ENCODE assay signal across 11 mouse cellular contexts in the genomic region with DNA sequence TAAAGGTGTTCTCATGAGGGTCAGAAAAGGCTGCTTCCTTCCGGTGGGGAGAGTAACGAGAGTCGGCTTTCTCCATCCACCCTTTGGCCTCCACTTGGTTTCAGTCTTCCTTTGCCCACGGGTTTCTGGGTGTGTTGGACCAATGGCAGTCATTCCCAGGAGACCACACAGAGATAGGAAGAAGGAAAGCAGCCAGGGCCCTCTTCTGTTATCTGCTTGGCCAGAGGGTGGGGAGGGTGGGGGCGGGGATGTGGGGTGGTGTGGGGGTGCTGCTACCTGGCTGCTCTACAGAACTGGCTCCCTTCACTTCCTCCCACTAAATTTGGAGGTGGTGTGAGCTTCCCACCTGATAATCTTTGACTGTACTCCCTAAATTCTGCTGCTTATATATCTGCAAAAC. TPM values are rescaled to one million over a fixed set of nuclear protein-coding genes. Genes with fewer than 3 reads are reported as not detected.
DNase-seq lines count a peak whose midpoint lies in the region; ATAC-seq and TF ChIP-seq lines count a peak whose summit lies in the region.
"Had no signal": no experiment of that assay in that cellular context is flagged by ENCODE, and none has a peak within 500 bp of the region (broad histone marks: within the 10 kb centered on the region; RNA-seq: fewer than 3 reads in every experiment).

No protein-coding gene starts in this region.

- no peaks in the 10 kb centered on the region for H3K27me3 ChIP-seq in stomach, embryonic 15.5 days (replicated peaks)
- H3K27me3 ChIP-seq in stomach, postnatal 0 days (ENCODE audit: control insufficient read depth, insufficient read depth, low read length) = no peaks in the 10 kb centered on the region
- H3K27me3 ChIP-seq in hindbrain, embryonic 12.5 days = 0 out of 2 replicates have a peak, but pooled peaks cover 4% of the 10 kb centered on the region
- H3K27me3 ChIP-seq in liver, embryonic 15.5 days = peaks cover 77% of the 10 kb centered on the region

- 27% methylated on average over 5 of the region's 5 CpGs for WGBS in stomach, embryonic 15.5 days
- 26% methylated on average over 5 of the region's 5 CpGs for WGBS in stomach, postnatal 0 days
- 33% methylated on average over 5 of the region's 5 CpGs for WGBS in hindbrain, embryonic 12.5 days
- WGBS in liver, embryonic 15.5 days (ENCODE audit: insufficient replicate concordance) = 5% methylated on average over 5 of the region's 5 CpGs

- H3K9me3 ChIP-seq in stomach, embryonic 15.5 days = no peaks in the 10 kb centered on the region
- H3K9me3 ChIP-seq in stomach, postnatal 0 days (ENCODE audit: control insufficient read depth, low read length) = no peaks in the 10 kb centered on the region
- H3K9me3 ChIP-seq in hindbrain, embryonic 12.5 days (replicated peaks) = no peaks in the 10 kb centered on the region
- H3K9me3 ChIP-seq in liver, embryonic 15.5 days (replicated peaks) = no peaks in the 10 kb centered on the region

- H3K4me3 ChIP-seq in stomach, embryonic 15.5 days (replicated peaks) = no peak overlapping the region
- H3K4me3 ChIP-seq in stomach, postnatal 0 days (ENCODE audit: low read depth, low read length) = no peak overlapping the region
- no peak overlapping the region for H3K4me3 ChIP-seq in hindbrain, embryonic 12.5 days
- H3K4me3 ChIP-seq in liver, embryonic 15.5 days (replicated peaks) = peak overlapping the region; percentile 14; the same call in 1 of the 2 replicates

- H3K4me2 ChIP-seq in stomach, embryonic 15.5 days = peak overlapping the region; percentile 98; the same call in 1 of the 2 replicates
- H3K4me2 ChIP-seq in stomach, postnatal 0 days (replicated peaks; ENCODE audit: low read depth) = no peak overlapping the region
- peak overlapping the region; percentile 95; the same call in 1 of the 2 replicates for H3K4me2 ChIP-seq in hindbrain, embryonic 12.5 days (replicated peaks)
- peak overlapping the region; percentile 97 for H3K4me2 ChIP-seq in liver, embryonic 15.5 days

- no peak for TF ChIP-seq CTCF in stomach, postnatal 0 days (IDR thresholded peaks at IDR 0.05; ENCODE audit: low read depth)

- 0 out of 2 replicates have a peak, but pooled peaks have one; percentile 17 for ATAC-seq in stomach, embryonic 15.5 days (ENCODE audit: insufficient read depth, low FRiP score, low read depth)
- no peak for ATAC-seq in stomach, postnatal 0 days (ENCODE audit: low FRiP score, low TSS enrichment)
- no peak for ATAC-seq in hindbrain, embryonic 12.5 days (ENCODE audit: low FRiP score)
- peak; percentile 19; the same call in 1 of the 2 replicates for ATAC-seq in liver, embryonic 15.5 days (ENCODE audit: insufficient read depth)

- DNase-seq in stomach, postnatal 0 days (ENCODE audit: low spot score) = no peak
- DNase-seq in left cerebral cortex, postnatal 10 days (ENCODE audit: extremely low spot score in 1 of 2, low spot score in 2 of 2) = no peak
- DNase-seq in cerebellum, adult 11-12 months = no peak
- DNase-seq in right cerebral cortex, postnatal 25 days = no peak
- no peak for DNase-seq in adrenal gland, adult 2 months
- DNase-seq: gastrocnemius, postnatal 10 days; lung, postnatal 10 days had no signal

- H3K9ac ChIP-seq in stomach, embryonic 15.5 days = no peak overlapping the region
- no peak overlapping the region for H3K9ac ChIP-seq in stomach, postnatal 0 days (ENCODE audit: low read length)
- H3K9ac ChIP-seq in hindbrain, embryonic 12.5 days = no peak overlapping the region
- no peak overlapping the region for H3K9ac ChIP-seq in liver, embryonic 15.5 days

- no peak overlapping the region for H3K27ac ChIP-seq in stomach, embryonic 15.5 days
- H3K27ac ChIP-seq in stomach, postnatal 0 days (replicated peaks) = no peak overlapping the region
- H3K27ac ChIP-seq in hindbrain, embryonic 12.5 days = no peak overlapping the region
- no peak overlapping the region for H3K27ac ChIP-seq in liver, embryonic 15.5 days (replicated peaks)

- no peaks in the 10 kb centered on the region for H3K4me1 ChIP-seq in stomach, embryonic 15.5 days
- no peaks in the 10 kb centered on the region for H3K4me1 ChIP-seq in stomach, postnatal 0 days (replicated peaks; ENCODE audit: control insufficient read depth, insufficient read depth)
- H3K4me1 ChIP-seq in hindbrain, embryonic 12.5 days = peaks cover 23% of the 10 kb centered on the region
- peaks cover 59% of the 10 kb centered on the region for H3K4me1 ChIP-seq in liver, embryonic 15.5 days (replicated peaks)

- intact Hi-C loops in left cerebral cortex, postnatal 10 days (cut with DNase I) = no loop called here

- H3K36me3 ChIP-seq in stomach, embryonic 15.5 days = no peaks in the 10 kb centered on the region
- H3K36me3 ChIP-seq in stomach, postnatal 0 days (ENCODE audit: control insufficient read depth, insufficient read depth, low read length) = no peaks in the 10 kb centered on the region
- H3K36me3 ChIP-seq in hindbrain, embryonic 12.5 days = no peaks in the 10 kb centered on the region
- no peaks in the 10 kb centered on the region; the same call in 1 of the 2 replicates for H3K36me3 ChIP-seq in liver, embryonic 15.5 days (replicated peaks)

- no peak for TF ChIP-seq EP300 in stomach, postnatal 0 days (optimal IDR thresholded peaks at IDR 0.05)

RNA-seq across cellular contexts. Expression of gene Rragd, which starts 1.2 kb away (rescaled TPM):
- polyA plus RNA-seq in stomach, embryonic 15.5 days (2015; fragmentation: Nextera tagmentation; extraction: Ambion mirVana) = 8.9 and 13.0 TPM in 2 replicates
- polyA plus RNA-seq in stomach, postnatal 0 days (2015; fragmentation: Nextera tagmentation; extraction: Ambion mirVana) = 1.7 and 2.8 TPM in 2 replicates
- 40.1 and 44.2 TPM in 2 replicates for polyA plus RNA-seq in hindbrain, embryonic 12.5 days (2016; fragmentation: Nextera tagmentation; extraction: Ambion mirVana)
- 1.9 and 2.3 TPM in 2 replicates for polyA plus RNA-seq in liver, embryonic 15.5 days (2015; fragmentation: Nextera tagmentation; extraction: Ambion mirVana)
- 10 to 100 TPM; 67.1 to 80.1 TPM for total RNA-seq in left cerebral cortex, postnatal 10 days (2021)
- 10 to 100 TPM in 1 of 2 experiments, 1 to 10 TPM in 1; 7.9 to 14.7 TPM for total RNA-seq in adrenal gland, adult 2 months (2021)
- polyA plus RNA-seq in adrenal gland, adult 2 months (2012; rRNA removed) = 1.0 and 1.1 TPM in 2 replicates
- total RNA-seq: MEL had no signal

RNA-seq across cellular contexts. Expression of gene Ankrd6, which starts 31.0 kb away (rescaled TPM):
- polyA plus RNA-seq in stomach, embryonic 15.5 days (2015; fragmentation: Nextera tagmentation; extraction: Ambion mirVana) = 4.5 and 5.4 TPM in 2 replicates
- polyA plus RNA-seq in stomach, postnatal 0 days (2015; fragmentation: Nextera tagmentation; extraction: Ambion mirVana) = 2.2 and 2.3 TPM in 2 replicates
- 25.7 and 27.5 TPM in 2 replicates for polyA plus RNA-seq in hindbrain, embryonic 12.5 days (2016; fragmentation: Nextera tagmentation; extraction: Ambion mirVana)
- polyA plus RNA-seq in liver, embryonic 15.5 days (2015; fragmentation: Nextera tagmentation; extraction: Ambion mirVana) = 0.60 and 0.67 TPM in 2 replicates
- total RNA-seq in left cerebral cortex, postnatal 10 days (2021) = 10 to 100 TPM; 23.1 to 25.3 TPM
- 1 to 10 TPM; 2.2 to 4.6 TPM for total RNA-seq in adrenal gland, adult 2 months (2021)
- polyA plus RNA-seq in adrenal gland, adult 2 months (2012; rRNA removed) = 0.56 and 0.75 TPM in 2 replicates

RNA-seq across cellular contexts. Expression of gene Ube2j1, which starts 49.6 kb away (rescaled TPM):
- polyA plus RNA-seq in stomach, embryonic 15.5 days (2015; fragmentation: Nextera tagmentation; extraction: Ambion mirVana) = 42.3 and 45.4 TPM in 2 replicates
- 35.1 TPM in 2 replicates for polyA plus RNA-seq in stomach, postnatal 0 days (2015; fragmentation: Nextera tagmentation; extraction: Ambion mirVana)
- 55.8 TPM in 2 replicates for polyA plus RNA-seq in hindbrain, embryonic 12.5 days (2016; fragmentation: Nextera tagmentation; extraction: Ambion mirVana)
- 25.0 and 30.2 TPM in 2 replicates for polyA plus RNA-seq in liver, embryonic 15.5 days (2015; fragmentation: Nextera tagmentation; extraction: Ambion mirVana)
- 100 to 1,000 TPM; 124 to 126 TPM for total RNA-seq in left cerebral cortex, postnatal 10 days (2021)
- total RNA-seq in adrenal gland, adult 2 months (2021) = 10 to 100 TPM; 61.5 to 71.4 TPM
- polyA plus RNA-seq in adrenal gland, adult 2 months (2012; rRNA removed) = 12.5 and 14.2 TPM in 2 replicates

Comparison
In these comparisons a context has a peak if more than half of its experiments do, and no peak if none do; other contexts are left out.
1. ATAC-seq: peak in stomach, embryonic 15.5 days (single experiment) and liver, embryonic 15.5 days (single experiment); none in stomach, postnatal 0 days (single experiment) and hindbrain, embryonic 12.5 days (single experiment).